Mouse (Mus musculus): ENCODE measurements around the gene Hoxd10. TPM values are rescaled to one million over a fixed set of nuclear protein-coding genes. Genes with fewer than 3 reads are reported as not detected.

The Hoxd10 gene
- total and polyA plus RNA-seq, 2 experiments = not detected

- peaks cover 49% of the 10 kb centered on the region for H3K27me3 ChIP-seq (ENCODE audit: control insufficient read depth, insufficient read depth, low read length)
- no peaks in the 10 kb centered on the region for H3K36me3 ChIP-seq (ENCODE audit: control insufficient read depth, insufficient read depth, low read length)
- H3K4me1 ChIP-seq (ENCODE audit: control insufficient read depth, insufficient read depth, low read length) = no peaks in the 10 kb centered on the region; the same call in 1 of the 2 replicates
- H3K9ac ChIP-seq (ENCODE audit: low read depth, low read length) = no peak overlapping the region
- no peak overlapping the region for H3K27ac ChIP-seq (replicated peaks; ENCODE audit: insufficient read depth, low read depth, low read length)
- DNase-seq (ENCODE audit: extremely low read depth, low read depth, low spot score) = peak; percentile 52
- no peak overlapping the region for H3K4me3 ChIP-seq (ENCODE audit: insufficient read depth, low read depth, low read length)
- 12% methylated on average over 17 of the region's 17 CpGs for WGBS
- H3K79me2 ChIP-seq (ENCODE audit: control insufficient read depth, insufficient read depth, low read length) = no peaks in the 10 kb centered on the region
- peak; percentile 41; the same call in 1 of the 2 replicates for TF ChIP-seq CTCF (IDR thresholded peaks at IDR 0.05; ENCODE audit: low read depth, low read length)
- TF ChIP-seq POLR2A (IDR thresholded peaks at IDR 0.05; ENCODE audit: extremely low read depth, insufficient read depth, low read length) = no peak
Observed at GRCm38 (mm10) chr2:74686301-74686987, 5.3 kb upstream of the Hoxd10 start.

GRCm38 (mm10) chr2:74686988-74687697, 4.6 kb upstream of the Hoxd10 start:
- Histone ChIP-seq H3K36me3 (ENCODE audit: control insufficient read depth, insufficient read depth, low read length) (no peaks in the 10 kb centered on the region), H3K4me3 (ENCODE audit: insufficient read depth, low read depth, low read length) (no peak overlapping the region), H3K79me2 (ENCODE audit: control insufficient read depth, insufficient read depth, low read length) (no peaks in the 10 kb centered on the region), H3K27me3 (ENCODE audit: control insufficient read depth, insufficient read depth, low read length) (peaks cover 48% of the 10 kb centered on the region), H3K4me1 (ENCODE audit: control insufficient read depth, insufficient read depth, low read length) (no peaks in the 10 kb centered on the region; the same call in 1 of the 2 replicates), H3K27ac (replicated peaks; ENCODE audit: insufficient read depth, low read depth, low read length) (no peak overlapping the region), H3K9ac (ENCODE audit: low read depth, low read length) (no peak overlapping the region)
- 4% methylated on average over 27 of the region's 27 CpGs for WGBS
- TF ChIP-seq POLR2A (IDR thresholded peaks at IDR 0.05; ENCODE audit: extremely low read depth, insufficient read depth, low read length) (no peak), CTCF (IDR thresholded peaks at IDR 0.05; ENCODE audit: low read depth, low read length) (no peak)
- DNase-seq (ENCODE audit: extremely low read depth, low read depth, low spot score) = no peak

GRCm38 (mm10) chr2:74687698-74688555, 3.8 kb upstream of the Hoxd10 start:
- Histone ChIP-seq H3K27ac (replicated peaks; ENCODE audit: insufficient read depth, low read depth, low read length) (no peak overlapping the region), H3K79me2 (ENCODE audit: control insufficient read depth, insufficient read depth, low read length) (no peaks in the 10 kb centered on the region), H3K4me1 (ENCODE audit: control insufficient read depth, insufficient read depth, low read length) (no peaks in the 10 kb centered on the region), H3K4me3 (ENCODE audit: insufficient read depth, low read depth, low read length) (no peak overlapping the region), H3K36me3 (ENCODE audit: control insufficient read depth, insufficient read depth, low read length) (no peaks in the 10 kb centered on the region), H3K9ac (ENCODE audit: low read depth, low read length) (no peak overlapping the region), H3K27me3 (ENCODE audit: control insufficient read depth, insufficient read depth, low read length) (peaks cover 48% of the 10 kb centered on the region)
- no peak for DNase-seq (ENCODE audit: extremely low read depth, low read depth, low spot score)
- TF ChIP-seq CTCF (IDR thresholded peaks at IDR 0.05; ENCODE audit: low read depth, low read length) = no peak
- no peak for TF ChIP-seq POLR2A (IDR thresholded peaks at IDR 0.05; ENCODE audit: extremely low read depth, insufficient read depth, low read length)
- WGBS = 5% methylated on average over 31 of the region's 31 CpGs

- peaks cover 46% of the 10 kb centered on the region for H3K27me3 ChIP-seq (ENCODE audit: control insufficient read depth, insufficient read depth, low read length)
- H3K9ac ChIP-seq (ENCODE audit: low read depth, low read length) = no peak overlapping the region
- no peaks in the 10 kb centered on the region for H3K36me3 ChIP-seq (ENCODE audit: control insufficient read depth, insufficient read depth, low read length)
- H3K4me3 ChIP-seq (ENCODE audit: insufficient read depth, low read depth, low read length) = no peak overlapping the region
- H3K4me1 ChIP-seq (ENCODE audit: control insufficient read depth, insufficient read depth, low read length) = no peaks in the 10 kb centered on the region
- no peak for DNase-seq (ENCODE audit: extremely low read depth, low read depth, low spot score)
- TF ChIP-seq CTCF (IDR thresholded peaks at IDR 0.05; ENCODE audit: low read depth, low read length) (no peak), POLR2A (IDR thresholded peaks at IDR 0.05; ENCODE audit: extremely low read depth, insufficient read depth, low read length) (no peak)
- no peaks in the 10 kb centered on the region for H3K79me2 ChIP-seq (ENCODE audit: control insufficient read depth, insufficient read depth, low read length)
- WGBS = 7% methylated on average over 12 of the region's 12 CpGs
- H3K27ac ChIP-seq (replicated peaks; ENCODE audit: insufficient read depth, low read depth, low read length) = no peak overlapping the region
Observed at GRCm38 (mm10) chr2:74688795-74689573, 2.7 kb upstream of the Hoxd10 start.

- DNase-seq (ENCODE audit: extremely low read depth, low read depth, low spot score) = no peak
- no peaks in the 10 kb centered on the region for H3K4me1 ChIP-seq (ENCODE audit: control insufficient read depth, insufficient read depth, low read length)
- no peak overlapping the region for H3K27ac ChIP-seq (replicated peaks; ENCODE audit: insufficient read depth, low read depth, low read length)
- H3K79me2 ChIP-seq (ENCODE audit: control insufficient read depth, insufficient read depth, low read length) = no peaks in the 10 kb centered on the region
- peaks cover 42% of the 10 kb centered on the region for H3K27me3 ChIP-seq (ENCODE audit: control insufficient read depth, insufficient read depth, low read length)
- TF ChIP-seq CTCF (IDR thresholded peaks at IDR 0.05; ENCODE audit: low read depth, low read length) (no peak), POLR2A (IDR thresholded peaks at IDR 0.05; ENCODE audit: extremely low read depth, insufficient read depth, low read length) (no peak)
- no peak overlapping the region for H3K9ac ChIP-seq (ENCODE audit: low read depth, low read length)
- no peaks in the 10 kb centered on the region for H3K36me3 ChIP-seq (ENCODE audit: control insufficient read depth, insufficient read depth, low read length)
- no peak overlapping the region for H3K4me3 ChIP-seq (ENCODE audit: insufficient read depth, low read depth, low read length)
- WGBS = 4% methylated on average over 24 of the region's 24 CpGs
Observed at GRCm38 (mm10) chr2:74689574-74690337, 2.0 kb upstream of the Hoxd10 start.
